Mouse (Mus musculus) T-helper 1 cell (primary cell): ENCODE results near the gene Olfr314.
"Not testable (repeated sequence)": the region's sequence is repeated elsewhere in the genome, so short reads cannot be mapped to it uniquely, and the experiment has no call there.

Experiments
- in situ Hi-C: fragments of 300-600 bp; cut with MboI, MseI; formaldehyde crosslinking; loops from one replicate; pipeline ENCODE4 v1.15.1; 2025; ENCODE audit warnings: high pct_unique_total_duplicates

Gene Olfr314

DNA sequence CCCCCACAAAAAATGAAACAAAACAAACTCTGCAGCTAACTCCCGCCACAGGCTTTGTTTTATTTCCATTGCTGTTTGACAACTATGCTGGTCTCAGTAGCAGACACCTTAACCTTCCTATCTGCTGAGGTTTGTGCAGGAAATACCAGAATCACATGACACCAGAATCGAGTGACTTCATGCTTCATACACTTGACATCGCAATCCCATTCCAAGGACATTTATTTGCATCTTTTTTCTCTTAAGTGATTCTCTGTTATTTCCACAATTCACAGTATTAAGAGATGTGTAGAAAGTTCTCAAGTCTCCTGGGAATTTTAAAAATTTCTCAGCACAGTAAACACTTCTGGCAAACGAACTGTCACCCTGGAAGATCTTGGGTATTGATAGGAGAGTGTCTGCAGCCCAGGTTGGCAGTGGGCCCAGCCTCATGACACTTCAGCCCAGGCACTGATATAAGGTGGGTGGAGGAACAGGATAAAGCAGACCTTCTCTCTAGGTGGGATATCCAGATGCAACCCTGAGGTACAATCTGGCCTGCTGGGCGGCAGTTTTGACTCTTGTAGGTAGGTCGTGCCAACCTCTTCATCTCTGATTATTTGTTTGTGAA lies at the start of gene Olfr314:
Gene Olfr314 (plus strand): TSS at position 473 of the 610 bp plus-strand sequence.
- in situ Hi-C loops = loop anchor here (25.0 kb wide), 1 partner anchor 920 kb away; no protein-coding TSS in a partner anchor

DNA sequence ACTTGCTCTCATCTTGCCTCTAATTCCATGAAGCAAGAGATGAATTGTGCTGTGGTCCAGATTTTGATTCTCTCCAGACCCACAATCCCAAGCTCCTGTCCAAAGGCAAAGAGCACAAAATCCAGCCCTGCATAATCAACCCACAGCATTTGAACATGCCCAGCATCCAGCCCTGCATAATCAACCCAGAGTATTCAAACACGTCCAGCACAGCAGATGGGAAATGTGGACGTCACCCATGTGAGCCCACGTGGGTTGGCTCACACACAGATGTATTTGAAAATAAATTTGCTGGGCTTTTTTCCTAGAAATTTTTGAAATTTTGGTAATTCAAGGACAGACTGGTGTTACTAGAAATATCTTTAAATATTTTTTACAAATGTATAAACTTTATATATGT lies 49.4 kb upstream of the Olfr314 start:
- in situ Hi-C loops = no loop called here

DNA sequence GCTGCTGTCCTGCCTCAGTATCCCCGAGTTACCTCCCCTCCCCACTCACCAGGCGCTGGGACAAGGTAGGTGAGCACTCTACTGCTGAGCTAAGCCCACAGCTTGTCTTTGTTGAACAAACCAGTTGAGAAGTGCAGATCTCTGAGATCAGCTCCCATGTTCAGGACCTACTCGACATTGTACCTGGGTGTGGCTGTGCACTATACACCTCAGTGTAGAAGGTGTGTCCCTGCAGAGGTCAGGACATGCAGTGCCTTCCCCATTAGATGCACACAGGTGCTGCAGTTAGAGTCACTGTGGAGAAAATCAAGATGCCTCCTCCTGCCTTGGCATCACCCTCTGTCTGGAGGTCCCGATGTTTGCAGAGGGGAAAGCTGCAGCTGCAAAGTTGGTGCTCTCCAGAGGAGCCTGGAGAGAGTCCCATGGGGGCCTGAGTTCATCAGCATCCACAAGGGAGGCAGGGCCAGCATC lies 43.9 kb upstream of the Olfr314 start, which contains the start of gene Olfr317:
Gene Olfr317 (minus strand): TSS at position 421 of the 471 bp plus-strand sequence.
- in situ Hi-C loops = no loop called here

DNA sequence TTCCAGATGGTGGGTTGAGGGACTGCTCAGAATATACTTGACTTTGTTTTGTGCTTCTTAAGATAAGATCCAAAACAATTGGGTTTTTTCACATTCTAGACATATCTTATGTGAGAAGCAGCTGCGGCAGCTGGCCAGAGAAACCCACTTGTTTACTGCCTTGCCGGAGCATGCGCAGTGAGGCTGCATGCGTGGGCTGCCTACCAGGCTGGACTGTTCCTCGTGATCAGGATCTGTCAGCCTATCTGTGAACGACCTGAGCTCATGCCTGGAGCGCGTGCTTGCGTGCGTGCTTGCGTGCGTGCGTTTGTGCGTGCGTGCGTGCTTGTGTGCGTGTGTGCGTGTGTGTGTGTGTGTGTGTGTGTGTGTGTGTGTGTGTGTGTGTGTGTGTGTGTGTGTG lies 31.7 kb upstream of the Olfr314 start:
- in situ Hi-C loops = not testable (repeated sequence)

DNA sequence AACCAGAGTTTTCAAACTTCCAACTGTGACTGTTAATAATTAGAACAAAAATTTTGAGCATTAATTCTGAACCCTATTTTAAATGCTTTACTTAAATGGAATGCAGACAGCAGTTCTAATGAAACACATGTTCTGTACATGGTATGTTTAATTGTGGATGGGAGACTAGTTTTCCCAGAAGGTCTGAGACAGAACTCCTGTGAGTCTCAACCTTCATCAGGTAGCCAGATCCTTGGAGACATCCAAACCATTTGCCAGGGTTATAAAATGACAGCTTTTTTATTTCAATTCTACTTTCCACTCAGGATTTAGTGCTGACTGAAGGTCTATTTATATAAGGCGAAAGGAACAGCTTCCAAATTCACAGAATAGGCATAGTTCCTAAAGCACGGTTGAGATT lies 30.3 kb upstream of the Olfr314 start, which contains the start of gene Olfr316:
Gene Olfr316 (plus strand): TSS at position 301 of the 400 bp plus-strand sequence.
- in situ Hi-C loops = no loop called here

DNA sequence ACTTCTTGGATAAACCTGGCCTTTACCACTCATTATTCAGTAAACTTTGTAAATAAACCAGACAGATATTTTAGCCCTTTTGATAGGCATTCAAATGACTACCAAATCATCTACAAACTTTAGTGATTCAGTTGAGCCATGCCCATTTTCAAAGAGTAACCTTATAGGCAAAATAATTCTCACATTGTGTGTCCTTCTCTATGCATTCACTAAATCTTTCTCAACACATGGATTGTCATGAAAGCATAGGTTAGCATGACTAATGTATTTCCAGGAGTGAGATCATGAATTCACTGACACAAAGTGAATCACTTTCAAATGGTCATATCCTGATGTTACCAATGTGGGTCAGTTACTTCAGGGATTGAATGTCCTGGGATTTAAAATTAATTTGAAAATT lies 9.9 kb upstream of the Olfr314 start, which contains the start of gene Olfr315:
Gene Olfr315 (plus strand): TSS at position 301 of the 400 bp plus-strand sequence.
- in situ Hi-C loops = no loop called here

DNA sequence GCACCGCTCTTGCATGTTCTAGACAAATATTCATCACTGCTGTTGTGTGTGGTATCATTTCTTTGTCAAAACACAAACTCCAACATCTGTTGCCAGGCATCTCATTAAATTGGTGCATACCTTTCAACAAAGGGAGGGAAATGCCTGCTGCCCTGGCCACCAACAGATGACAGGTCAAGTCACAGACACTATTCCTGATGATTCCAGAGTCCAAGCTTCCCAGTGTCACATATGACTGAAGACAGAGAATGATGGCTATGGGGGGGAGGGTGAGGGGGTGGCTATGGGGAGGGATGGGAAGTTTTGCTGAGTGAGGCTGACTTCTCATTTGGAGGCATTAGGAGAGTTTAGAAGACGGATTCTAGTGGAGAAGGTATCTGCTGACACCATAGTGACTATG lies 1.4 kb downstream of the Olfr314 start:
- in situ Hi-C loops = loop anchor here (25.0 kb wide), 1 partner anchor 922 kb away; no protein-coding TSS in a partner anchor

DNA sequence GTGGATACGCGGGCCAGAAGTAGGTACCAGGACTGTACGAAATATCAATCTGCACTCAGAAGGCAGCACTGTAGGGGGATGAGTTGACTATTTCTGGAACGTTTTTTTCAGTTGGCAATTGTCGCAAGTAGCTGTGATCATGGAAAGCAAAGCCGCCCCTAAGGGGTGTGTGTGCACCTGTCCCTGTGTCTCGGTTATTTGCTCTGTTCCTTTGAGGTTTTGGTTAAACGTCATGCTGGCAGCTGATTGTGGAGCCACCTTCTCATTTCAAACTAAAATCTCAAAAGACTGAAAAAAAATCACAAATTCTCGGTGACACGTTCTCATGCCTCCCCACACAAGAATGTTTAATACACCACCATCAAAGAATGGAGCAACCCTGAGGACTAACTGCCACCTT lies 4.9 kb downstream of the Olfr314 start:
- in situ Hi-C loops = loop anchor here (25.0 kb wide), 1 partner anchor 925 kb away; no protein-coding TSS in a partner anchor

DNA sequence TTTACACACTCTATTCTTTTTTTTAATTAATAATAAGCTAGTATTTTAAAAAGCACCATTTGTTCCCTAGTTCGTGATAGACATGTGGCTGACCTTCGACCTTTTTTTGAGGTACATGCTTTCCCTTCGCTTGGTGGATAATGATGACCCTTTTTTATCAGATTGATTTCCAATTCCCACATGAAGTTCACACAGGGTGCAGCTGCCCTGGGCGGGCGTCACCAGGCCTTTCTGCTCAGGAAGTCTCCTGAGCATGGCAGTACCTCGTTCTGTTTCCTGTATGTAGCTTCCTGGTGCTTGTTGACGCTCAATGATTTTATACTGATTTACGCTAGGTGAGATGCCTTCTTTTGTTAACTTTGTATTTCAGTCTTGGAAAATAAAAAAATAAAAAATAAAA lies 5.6 kb downstream of the Olfr314 start:
- in situ Hi-C loops = loop anchor here (25.0 kb wide), 1 partner anchor 926 kb away; no protein-coding TSS in a partner anchor

DNA sequence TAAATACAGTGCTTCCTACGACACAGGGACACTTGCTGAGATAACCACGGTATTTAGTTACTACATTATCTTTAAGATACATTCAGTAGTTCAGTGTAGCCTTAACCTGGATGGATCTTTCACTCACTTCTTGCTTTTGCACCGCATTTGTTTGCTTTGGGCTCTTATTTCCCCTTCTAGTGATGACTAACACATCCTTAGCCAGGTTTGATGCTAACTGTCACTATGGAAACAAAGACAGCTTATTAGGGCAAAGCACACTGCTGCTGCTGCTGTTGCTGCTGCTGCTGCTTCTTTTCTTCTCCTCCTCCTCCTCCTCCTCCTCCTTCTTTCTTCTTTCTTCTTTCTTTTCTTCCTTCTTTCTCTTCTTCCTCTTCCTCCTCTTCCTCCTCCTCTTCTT lies 6.8 kb downstream of the Olfr314 start:
- in situ Hi-C loops = loop anchor here (25.0 kb wide), 1 partner anchor 927 kb away; no protein-coding TSS in a partner anchor

DNA sequence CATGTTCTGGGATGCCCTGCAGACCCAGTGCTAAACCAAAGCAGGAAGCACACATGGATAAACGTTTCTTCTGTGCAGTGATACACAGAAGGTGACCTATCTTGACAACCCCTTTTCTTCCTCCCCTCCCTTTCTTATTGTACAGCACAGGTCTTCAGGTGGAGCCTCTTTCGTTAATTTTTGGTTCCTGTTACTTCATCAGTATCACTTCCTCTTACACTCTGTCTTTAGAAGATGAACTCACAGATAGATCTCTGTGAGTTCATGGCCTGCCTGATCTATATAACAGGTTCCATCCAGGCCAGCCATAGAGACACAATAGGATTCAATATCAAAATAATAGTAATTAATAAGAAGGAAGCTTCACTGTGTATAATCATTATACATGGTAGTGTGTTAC lies 7.3 kb downstream of the Olfr314 start:
- in situ Hi-C loops = loop anchor here (25.0 kb wide), 1 partner anchor 928 kb away; no protein-coding TSS in a partner anchor

DNA sequence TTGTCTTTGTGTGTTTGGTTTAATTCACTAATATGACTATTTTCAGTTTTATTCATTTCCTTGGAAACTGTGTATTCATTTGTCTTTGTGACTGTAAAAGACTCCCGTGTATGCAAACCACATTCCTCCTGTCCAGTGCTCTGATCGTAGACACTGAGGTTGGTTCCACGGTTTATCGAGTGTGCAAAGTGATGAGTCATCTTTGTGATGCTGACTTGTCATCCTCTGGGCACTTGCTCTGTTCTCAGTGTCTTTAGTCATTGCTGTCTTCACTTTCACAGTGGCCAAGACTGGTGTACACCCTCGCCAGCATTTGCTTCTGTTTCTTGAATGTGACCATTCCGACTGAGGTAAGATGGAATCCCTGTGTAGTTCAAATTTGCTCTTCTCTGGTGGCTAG lies 7.9 kb downstream of the Olfr314 start:
- in situ Hi-C loops = loop anchor here (25.0 kb wide), 1 partner anchor 928 kb away; no protein-coding TSS in a partner anchor

DNA sequence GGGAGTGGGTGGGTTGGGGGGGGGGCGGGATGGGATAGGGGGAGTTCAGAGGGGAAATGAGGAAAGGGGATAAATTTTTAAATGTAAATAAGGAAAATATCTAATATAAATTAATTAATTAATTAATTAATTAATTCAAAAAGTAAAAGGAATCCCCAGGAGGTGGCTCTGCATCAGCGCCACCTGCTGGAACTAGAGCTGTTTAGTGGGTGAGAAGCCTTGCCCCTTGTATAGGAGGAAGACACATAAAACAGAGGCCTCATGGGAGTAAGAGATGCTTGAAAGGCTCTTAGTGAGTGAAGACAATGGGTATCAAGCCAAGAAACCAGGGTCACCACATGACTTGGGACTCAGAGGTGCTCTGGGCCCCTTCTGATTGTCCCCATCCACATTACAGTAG lies 13.1 kb downstream of the Olfr314 start:
- in situ Hi-C loops = loop anchor here (25.0 kb wide), 1 partner anchor 934 kb away; no protein-coding TSS in a partner anchor

DNA sequence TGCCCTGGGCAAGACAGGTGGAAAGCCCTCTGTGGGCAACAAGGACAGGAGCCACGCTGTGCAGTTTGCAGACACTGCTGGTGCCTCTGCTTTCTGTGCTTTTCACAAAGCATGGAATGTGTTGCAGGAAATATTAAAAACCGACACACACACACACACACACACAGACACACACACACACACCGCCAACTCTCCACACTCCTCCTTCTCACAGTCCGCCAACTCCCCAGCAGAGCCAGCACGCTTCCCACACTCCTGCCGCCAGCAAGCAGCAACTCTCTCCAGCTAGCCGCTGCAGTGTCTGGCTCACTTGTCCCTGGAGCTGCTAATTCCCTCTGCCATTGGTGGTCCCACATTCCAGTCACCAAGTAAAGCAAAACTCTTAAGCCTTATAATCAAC lies 14.1 kb downstream of the Olfr314 start:
- in situ Hi-C loops = loop anchor here (25.0 kb wide), 1 partner anchor 935 kb away; no protein-coding TSS in a partner anchor

DNA sequence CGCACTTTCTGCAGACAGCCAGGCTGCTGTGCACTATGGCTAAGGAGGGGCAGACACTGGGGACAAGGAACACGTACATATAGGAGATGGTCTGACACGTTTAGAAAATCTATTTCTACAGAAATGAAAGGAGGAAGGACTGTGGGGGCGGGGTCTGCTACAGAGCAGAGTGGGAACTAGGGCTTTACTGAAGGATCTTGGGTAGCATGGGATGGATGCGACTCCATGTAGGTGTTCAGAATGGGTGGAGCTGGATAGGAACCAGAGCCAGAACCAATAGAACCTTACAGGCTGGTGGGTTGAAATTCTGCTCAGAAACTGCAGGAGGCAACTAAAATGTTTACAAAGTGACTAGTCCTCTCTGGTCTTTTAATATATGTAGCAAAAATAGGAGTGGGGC lies 17.0 kb downstream of the Olfr314 start:
- in situ Hi-C loops = loop anchor here (25.0 kb wide), 1 partner anchor 937 kb away; no protein-coding TSS in a partner anchor

DNA sequence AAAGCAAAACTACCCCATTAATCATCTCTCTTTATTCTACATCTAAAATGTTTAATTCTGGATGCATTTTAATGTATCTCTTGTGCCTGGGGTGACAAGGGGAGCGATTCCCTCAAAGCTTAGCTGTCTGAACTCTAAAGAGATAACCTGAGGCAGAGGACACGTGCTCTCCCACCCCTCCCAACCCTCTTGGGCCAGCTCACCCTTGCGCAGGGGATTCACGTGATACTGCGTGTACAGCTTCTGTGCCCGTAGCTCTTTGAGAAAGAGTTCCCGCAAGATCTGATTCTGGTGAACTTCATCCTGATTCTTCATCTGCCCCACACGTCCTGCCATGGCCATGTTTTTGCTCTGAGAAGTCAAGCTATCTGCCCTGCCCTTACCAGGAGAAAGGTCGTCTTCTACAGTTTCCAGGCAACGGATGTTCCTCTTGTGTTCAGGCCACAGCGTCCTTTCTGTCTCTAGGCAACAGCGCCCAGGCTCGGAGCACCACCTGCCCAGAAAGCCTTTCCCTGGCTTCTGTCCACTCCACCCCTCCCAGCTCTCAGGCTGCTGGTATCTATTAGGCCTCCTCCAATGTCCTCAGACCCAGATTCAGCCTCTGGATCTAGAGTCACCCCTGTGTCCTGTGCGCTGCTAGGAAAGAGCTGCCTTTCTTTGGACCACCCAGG lies 18.9 kb downstream of the Olfr314 start, which contains the start of gene Fam183b:
Gene Fam183b (minus strand): TSS at position 403 of the 671 bp plus-strand sequence.
- in situ Hi-C loops = no loop called here

DNA sequence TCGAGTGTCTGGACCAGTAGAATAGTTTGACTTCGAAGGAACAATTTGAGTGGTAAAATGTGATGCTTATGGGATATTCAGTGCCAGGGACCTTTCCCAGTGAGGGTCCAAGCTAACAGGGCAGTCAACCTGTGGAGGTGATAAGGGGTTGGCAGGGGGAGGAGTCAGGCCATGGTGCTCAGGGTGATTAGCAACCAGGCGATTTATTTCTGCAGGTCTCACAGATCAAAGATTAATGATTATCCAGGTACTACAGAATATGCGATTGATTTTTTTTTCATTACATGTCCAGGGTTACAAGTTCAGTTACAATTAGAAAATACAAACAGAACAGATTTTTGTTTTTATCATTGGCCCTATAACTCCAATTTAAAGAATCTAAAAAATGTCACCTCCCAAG lies 21.1 kb downstream of the Olfr314 start:
- in situ Hi-C loops = no loop called here

DNA sequence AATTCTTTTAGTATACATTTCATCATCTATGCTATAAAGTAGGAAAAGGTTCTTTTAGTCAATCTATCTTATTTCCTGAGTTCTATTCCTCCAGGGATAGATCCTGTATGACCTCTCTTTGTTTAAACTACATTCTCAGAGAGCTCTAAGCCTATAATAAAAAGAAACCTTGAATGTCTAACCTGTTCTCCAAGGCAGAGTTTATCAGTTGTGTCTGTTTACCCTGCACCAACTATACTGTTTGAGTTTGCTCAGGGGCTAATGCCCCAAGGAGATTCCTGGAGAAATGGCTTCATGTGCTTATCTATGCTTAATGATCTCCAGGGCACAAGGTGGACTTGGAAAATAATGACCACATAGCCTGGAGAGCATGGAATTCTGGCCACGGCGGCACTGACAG lies 21.6 kb downstream of the Olfr314 start:
- in situ Hi-C loops = no loop called here

DNA sequence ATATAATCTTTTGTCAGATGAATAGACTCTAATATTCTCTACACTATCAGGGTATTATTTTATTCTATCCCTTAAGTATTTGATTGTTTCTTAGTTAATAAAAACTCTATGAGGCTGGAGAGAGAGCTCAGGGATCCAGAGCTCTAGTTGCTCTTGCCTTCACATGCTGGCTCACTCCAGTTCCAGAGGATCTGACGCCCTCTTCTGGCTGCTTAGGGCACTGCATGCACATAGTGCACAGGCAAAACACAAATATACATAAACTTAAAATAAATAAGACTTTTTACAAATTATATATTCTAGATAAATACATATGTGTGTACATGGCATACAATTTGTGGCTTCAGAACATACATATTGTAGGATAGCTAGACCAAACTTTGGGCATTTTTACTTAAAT lies 29.2 kb downstream of the Olfr314 start:
- in situ Hi-C loops = no loop called here

DNA sequence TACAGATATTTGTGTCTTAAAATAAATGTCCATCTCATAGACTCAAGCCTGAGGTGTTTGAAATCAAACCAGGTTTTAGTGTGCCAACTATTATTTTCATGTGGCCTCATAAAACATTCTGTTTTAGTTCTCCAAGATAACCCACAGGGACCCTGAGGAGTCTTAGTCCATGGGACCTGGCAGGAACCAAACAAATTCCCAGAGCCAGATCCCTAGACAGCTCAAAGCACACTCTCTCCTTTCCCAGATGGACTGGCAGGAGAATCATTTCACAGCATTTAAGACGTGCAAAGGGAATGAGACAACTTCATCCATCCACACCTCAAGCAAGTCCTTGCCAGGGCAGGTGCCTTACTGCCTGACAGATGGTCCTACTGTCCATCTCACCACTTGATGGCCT lies 31.9 kb downstream of the Olfr314 start, which contains the start of gene Olfr313:
Gene Olfr313 (plus strand): TSS at position 301 of the 400 bp plus-strand sequence.
- in situ Hi-C loops = not testable (repeated sequence)

DNA sequence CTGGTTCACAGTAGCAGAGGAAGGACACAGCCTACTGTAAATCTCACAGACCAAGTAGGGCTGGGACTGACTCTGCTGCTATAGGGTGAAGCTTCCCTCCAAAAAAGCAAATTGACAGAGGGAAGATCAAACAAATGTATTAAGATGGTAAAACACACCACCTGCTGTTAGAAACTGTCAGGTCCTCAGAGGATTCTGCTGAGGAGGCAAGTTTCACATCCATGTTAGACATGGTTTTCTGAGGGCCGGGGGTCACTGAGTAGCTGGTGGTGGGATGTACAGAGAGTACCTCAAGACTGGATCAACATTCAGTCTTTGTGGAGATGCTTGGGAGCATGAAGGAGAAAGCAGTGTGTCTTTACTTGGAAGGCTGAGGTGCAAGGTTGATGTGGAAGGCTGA lies 32.9 kb downstream of the Olfr314 start:
- in situ Hi-C loops = no loop called here

DNA sequence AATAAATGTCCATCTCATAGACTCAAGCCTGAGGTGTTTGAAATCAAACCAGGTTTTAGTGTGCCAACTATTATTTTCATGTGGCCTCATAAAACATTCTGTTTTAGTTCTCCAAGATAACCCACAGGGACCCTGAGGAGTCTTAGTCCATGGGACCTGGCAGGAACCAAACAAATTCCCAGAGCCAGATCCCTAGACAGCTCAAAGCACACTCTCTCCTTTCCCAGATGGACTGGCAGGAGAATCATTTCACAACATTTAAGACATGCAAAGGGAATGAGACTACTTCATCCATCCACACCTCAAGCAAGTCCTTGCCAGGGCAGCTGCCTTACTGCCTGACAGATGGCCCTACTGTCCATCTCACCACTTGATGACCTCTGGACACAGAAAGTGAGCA lies 46.2 kb downstream of the Olfr314 start, which contains the start of gene Olfr312:
Gene Olfr312 (plus strand): TSS at position 301 of the 400 bp plus-strand sequence.
- in situ Hi-C loops = not testable (repeated sequence)
